Mouse (Mus musculus) myocyte (in vitro differentiated cells): ENCODE measurements around the gene Dusp12.

Source experiments
- CEBPB ChIP-seq: IDR thresholded peaks from 2 replicates; pipeline ENCODE4 v1.6.1; 2011; ENCODE audit warnings: mild to moderate bottlenecking, moderate library complexity; ENCODE audit not compliant: poor library complexity, insufficient read depth, severe bottlenecking
- MAX ChIP-seq: IDR thresholded peaks from one replicate; pipeline ENCODE4 v1.6.1; 2011; ENCODE audit warnings: low read depth, mild to moderate bottlenecking, control low read depth
- MYOD1 ChIP-seq, 3 experiments: IDR thresholded peaks; one replicate each; pipeline ENCODE4 v1.6.1; 2011; ENCODE audit warnings: control low read depth in 2 of 3, low read depth in 2 of 3, mild to moderate bottlenecking in 2 of 3, moderate library complexity in 1 of 3; ENCODE audit not compliant: insufficient read length in 2 of 3, control insufficient read depth in 1 of 3
- POLR2A ChIP-seq: IDR thresholded peaks from one replicate; pipeline ENCODE4 v1.6.1; 2011; ENCODE audit warnings: low read depth, mild to moderate bottlenecking, control low read depth, moderate library complexity; ENCODE audit not compliant: insufficient read length
- POLR2AphosphoS2 ChIP-seq: IDR thresholded peaks from one replicate; pipeline ENCODE4 v1.6.1; 2011; ENCODE audit warnings: low read depth, control low read depth; ENCODE audit not compliant: insufficient read length
- TCF12 ChIP-seq: IDR thresholded peaks from one replicate; pipeline ENCODE4 v1.6.1; 2011; ENCODE audit warnings: mild to moderate bottlenecking, control low read depth; ENCODE audit not compliant: poor library complexity, insufficient read depth, severe bottlenecking
- USF1 ChIP-seq: IDR thresholded peaks from one replicate; pipeline ENCODE4 v1.6.1; 2011; ENCODE audit warnings: low read depth, mild to moderate bottlenecking, control low read depth, moderate library complexity

- no peak for TF ChIP-seq MAX
- no peak for TF ChIP-seq USF1
- TF ChIP-seq POLR2AphosphoS2 = no peak
- TF ChIP-seq POLR2A = no peak
- TF ChIP-seq TCF12 = no peak
- TF ChIP-seq CEBPB = no peak
- TF ChIP-seq MYOD1 (IDR thresholded peaks at IDR 0.05; ENCODE audit: control insufficient read depth in 1 of 3, insufficient read length in 2 of 3, low read depth in 2 of 3) = no peak
Observed at GRCm38 (mm10) chr1:170889310-170889709, 4.0 kb upstream of the Dusp12 start.
